Mouse (Mus musculus): ENCODE measurements around the gene Zfp292. TPM values are rescaled to one million over a fixed set of nuclear protein-coding genes. Genes with fewer than 3 reads are reported as not detected.
"Not testable (repeated sequence)": the region's sequence is repeated elsewhere in the genome, so short reads cannot be mapped to it uniquely, and the experiment has no call there.

Gene Zfp292
- total and polyA plus RNA-seq, 2 experiments from 2014 or later: 18.9 to 36.5 TPM

DNA sequence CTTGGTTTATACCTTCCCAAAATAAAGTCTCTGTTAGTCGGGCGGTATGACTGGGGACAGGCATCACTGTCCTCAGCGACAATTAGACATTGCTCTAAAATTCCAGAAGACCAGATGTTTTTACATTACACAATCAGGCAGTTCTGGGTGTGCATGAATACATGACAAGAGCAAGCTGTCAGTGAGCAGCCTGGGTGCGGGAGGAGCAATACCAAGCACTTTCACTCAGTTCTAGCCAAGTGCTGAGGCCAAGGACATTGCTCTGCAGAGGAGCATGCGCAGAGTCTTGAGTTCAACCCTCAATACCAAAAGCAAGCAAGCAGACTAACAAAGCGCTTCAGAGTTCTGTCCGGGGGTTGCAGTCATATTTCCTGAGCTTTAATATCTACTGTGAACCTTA lies 25.4 kb upstream of the Zfp292 start:
- no peak overlapping the region for H3K4me3 ChIP-seq (ENCODE audit: low read depth, low read length)
- no peak overlapping the region for H3K27ac ChIP-seq (ENCODE audit: low read depth, low read length)
- H3K36me3 ChIP-seq (ENCODE audit: insufficient read depth, low read length): no peaks in the 10 kb centered on the region
- no peaks in the 10 kb centered on the region for H3K9me3 ChIP-seq (ENCODE audit: low read length)
- H3K27me3 ChIP-seq (ENCODE audit: insufficient read depth, low read length): no peaks in the 10 kb centered on the region
- H3K9ac ChIP-seq (replicated peaks; ENCODE audit: low read length, poor library complexity, severe bottlenecking): no peak overlapping the region
- DNase-seq (ENCODE audit: low spot score) (no peak), ATAC-seq (ENCODE audit: low FRiP score) (no peak)
- WGBS: 95% methylated on average over 7 of the region's 7 CpGs
- H3K4me1 ChIP-seq (ENCODE audit: insufficient read depth, low read length): no peaks in the 10 kb centered on the region
- no peak for TF ChIP-seq CTCF (IDR thresholded peaks at IDR 0.05)
- H3K4me2 ChIP-seq (ENCODE audit: low read depth, low read length, poor library complexity, severe bottlenecking): no peak overlapping the region

DNA sequence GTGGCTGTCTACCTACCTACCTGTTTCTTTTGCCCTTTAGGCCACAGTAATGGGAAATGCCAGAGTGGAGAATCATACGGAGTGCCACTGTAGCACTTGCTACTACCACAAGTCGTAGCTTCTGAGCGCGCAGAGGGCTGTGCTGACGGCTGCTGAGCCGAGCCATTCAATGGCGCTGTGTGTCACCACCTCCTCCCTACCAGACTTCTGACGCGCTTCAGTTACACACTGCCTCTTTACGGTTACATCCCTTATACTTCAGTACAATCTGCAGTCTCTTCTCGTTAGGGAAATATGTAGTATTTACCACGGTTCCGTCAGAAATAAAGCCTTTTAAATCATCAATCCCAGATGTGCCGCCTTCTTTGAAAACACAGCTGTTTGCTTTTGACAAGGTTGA lies 24.3 kb upstream of the Zfp292 start:
- 45% methylated on average over 14 of the region's 14 CpGs for WGBS
- Histone ChIP-seq H3K27me3 (ENCODE audit: insufficient read depth, low read length) (no peaks in the 10 kb centered on the region), H3K4me2 (ENCODE audit: low read depth, low read length, poor library complexity, severe bottlenecking) (no peak overlapping the region), H3K27ac (ENCODE audit: low read depth, low read length) (no peak overlapping the region), H3K9ac (replicated peaks; ENCODE audit: low read length, poor library complexity, severe bottlenecking) (no peak overlapping the region), H3K4me3 (ENCODE audit: low read depth, low read length) (no peak overlapping the region), H3K4me1 (ENCODE audit: insufficient read depth, low read length) (no peaks in the 10 kb centered on the region), H3K36me3 (ENCODE audit: insufficient read depth, low read length) (no peaks in the 10 kb centered on the region), H3K9me3 (ENCODE audit: low read length) (no peaks in the 10 kb centered on the region)
- DNase-seq (ENCODE audit: low spot score): no peak
- ATAC-seq (ENCODE audit: low FRiP score): no peak
- TF ChIP-seq CTCF (IDR thresholded peaks at IDR 0.05): no peak

- no peak overlapping the region for H3K9ac ChIP-seq (replicated peaks; ENCODE audit: low read length, poor library complexity, severe bottlenecking)
- no peak overlapping the region for H3K27ac ChIP-seq (ENCODE audit: low read depth, low read length)
- no peaks in the 10 kb centered on the region for H3K27me3 ChIP-seq (ENCODE audit: insufficient read depth, low read length)
- H3K9me3 ChIP-seq (ENCODE audit: low read length): no peaks in the 10 kb centered on the region
- no peak overlapping the region for H3K4me3 ChIP-seq (ENCODE audit: low read depth, low read length)
- H3K36me3 ChIP-seq (ENCODE audit: insufficient read depth, low read length): no peaks in the 10 kb centered on the region
- 77% methylated on average over 4 of the region's 4 CpGs for WGBS
- TF ChIP-seq CTCF (IDR thresholded peaks at IDR 0.05): no peak
- no peak for DNase-seq (ENCODE audit: low spot score)
- ATAC-seq (ENCODE audit: low FRiP score): no peak
- no peak overlapping the region for H3K4me2 ChIP-seq (ENCODE audit: low read depth, low read length, poor library complexity, severe bottlenecking)
- no peaks in the 10 kb centered on the region for H3K4me1 ChIP-seq (ENCODE audit: insufficient read depth, low read length)
Observed at GRCm38 (mm10) chr4:34906151-34906550, 23.4 kb upstream of the Zfp292 start.

DNA sequence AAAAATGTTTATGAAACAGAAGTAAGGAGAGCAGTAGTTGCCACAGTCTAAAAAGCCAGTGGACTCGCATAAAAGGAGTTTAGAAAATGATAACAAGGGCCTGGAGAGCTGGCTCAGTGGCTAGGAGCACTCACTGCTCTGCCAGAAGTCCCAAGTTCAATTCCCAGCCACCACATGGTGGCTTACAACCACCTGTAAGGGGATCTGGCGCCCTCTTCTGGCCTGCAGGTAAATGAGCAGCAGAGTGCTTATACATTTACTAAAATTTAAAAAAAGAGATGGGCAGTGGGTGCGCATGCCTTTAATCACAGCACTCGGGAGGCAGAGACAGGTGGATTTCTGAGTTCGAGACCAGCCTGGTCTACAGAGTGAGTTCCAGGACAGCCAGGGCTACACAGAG lies 22.6 kb upstream of the Zfp292 start:
- ATAC-seq (ENCODE audit: low FRiP score): no peak
- H3K4me2 ChIP-seq (ENCODE audit: low read depth, low read length, poor library complexity, severe bottlenecking): no peak overlapping the region
- no peak overlapping the region for H3K4me3 ChIP-seq (ENCODE audit: low read depth, low read length)
- TF ChIP-seq CTCF (IDR thresholded peaks at IDR 0.05): peak; percentile 45
- 62% methylated on average over 5 of the region's 5 CpGs for WGBS
- no peaks in the 10 kb centered on the region for H3K27me3 ChIP-seq (ENCODE audit: insufficient read depth, low read length)
- H3K9me3 ChIP-seq (ENCODE audit: low read length): no peaks in the 10 kb centered on the region
- no peaks in the 10 kb centered on the region for H3K4me1 ChIP-seq (ENCODE audit: insufficient read depth, low read length)
- H3K27ac ChIP-seq (ENCODE audit: low read depth, low read length): no peak overlapping the region
- no peaks in the 10 kb centered on the region for H3K36me3 ChIP-seq (ENCODE audit: insufficient read depth, low read length)
- no peak for DNase-seq (ENCODE audit: low spot score)
- no peak overlapping the region for H3K9ac ChIP-seq (replicated peaks; ENCODE audit: low read length, poor library complexity, severe bottlenecking)

GRCm38 (mm10) chr4:34901582-34901981 lies 18.8 kb upstream of the Zfp292 start:
- not testable (repeated sequence) for H3K4me2 ChIP-seq (ENCODE audit: low read depth, low read length, poor library complexity, severe bottlenecking); DNase-seq (ENCODE audit: low spot score); H3K9me3 ChIP-seq (ENCODE audit: low read length); H3K4me3 ChIP-seq (ENCODE audit: low read depth, low read length); ATAC-seq (ENCODE audit: low FRiP score); H3K4me1 ChIP-seq (ENCODE audit: insufficient read depth, low read length); H3K27me3 ChIP-seq (ENCODE audit: insufficient read depth, low read length); H3K9ac ChIP-seq (replicated peaks; ENCODE audit: low read length, poor library complexity, severe bottlenecking); H3K36me3 ChIP-seq (ENCODE audit: insufficient read depth, low read length); H3K27ac ChIP-seq (ENCODE audit: low read depth, low read length)
- 86% methylated on average over 3 of the region's 3 CpGs for WGBS

GRCm38 (mm10) chr4:34901166-34901565 lies 18.4 kb upstream of the Zfp292 start:
- H3K4me1 ChIP-seq (ENCODE audit: insufficient read depth, low read length): no peaks in the 10 kb centered on the region
- H3K27me3 ChIP-seq (ENCODE audit: insufficient read depth, low read length): no peaks in the 10 kb centered on the region
- ATAC-seq (ENCODE audit: low FRiP score) (no peak), DNase-seq (ENCODE audit: low spot score) (no peak)
- no peaks in the 10 kb centered on the region for H3K9me3 ChIP-seq (ENCODE audit: low read length)
- no peak overlapping the region for H3K4me2 ChIP-seq (ENCODE audit: low read depth, low read length, poor library complexity, severe bottlenecking)
- H3K36me3 ChIP-seq (ENCODE audit: insufficient read depth, low read length): no peaks in the 10 kb centered on the region
- H3K9ac ChIP-seq (replicated peaks; ENCODE audit: low read length, poor library complexity, severe bottlenecking): no peak overlapping the region
- H3K27ac ChIP-seq (ENCODE audit: low read depth, low read length): no peak overlapping the region
- no peak for TF ChIP-seq CTCF (IDR thresholded peaks at IDR 0.05)
- WGBS: 87% methylated on average over 4 of the region's 4 CpGs
- H3K4me3 ChIP-seq (ENCODE audit: low read depth, low read length): no peak overlapping the region

Measured in midbrain, postnatal 0 days (tissue).